Mouse (Mus musculus): ENCODE measurements around the gene Slc25a25. TPM values are rescaled to one million over a fixed set of nuclear protein-coding genes. Genes with fewer than 3 reads are reported as not detected.

The Slc25a25 gene
- polyA plus RNA-seq, 1 experiment = 11.4 TPM

- Histone ChIP-seq H3K4me1 (ENCODE audit: control insufficient read depth, insufficient read depth, insufficient read length) (no peaks in the 10 kb centered on the region; the same call in 1 of the 2 replicates), H3K4me3 (ENCODE audit: extremely low read depth, insufficient read depth, insufficient read length) (no peak overlapping the region), H3K27ac (ENCODE audit: insufficient read depth, low read length) (no peak overlapping the region), H3K27me3 (ENCODE audit: control insufficient read depth, insufficient read depth, low read length) (no peaks in the 10 kb centered on the region), H3K36me3 (ENCODE audit: control insufficient read depth, insufficient read depth, low read length) (peaks cover 54% of the 10 kb centered on the region)
- 95% methylated on average over 12 of the region's 12 CpGs for WGBS
- no peak for DNase-seq (ENCODE audit: low read depth in 1 of 2, low spot score in 2 of 2)
- TF ChIP-seq POLR2A (IDR thresholded peaks at IDR 0.05; ENCODE audit: low read depth, low read length) (no peak), CTCF (IDR thresholded peaks at IDR 0.05; ENCODE audit: extremely low read depth, insufficient read depth, insufficient read length, insufficient replicate concordance) (no peak)
Measured at GRCm38 (mm10) chr2:32418430-32419151, 32.7 kb downstream of the Slc25a25 start.

GRCm38 (mm10) chr2:32417486-32417885 lies 33.8 kb downstream of the Slc25a25 start:
- no peaks in the 10 kb centered on the region for H3K27me3 ChIP-seq (ENCODE audit: control insufficient read depth, insufficient read depth, low read length)
- H3K27ac ChIP-seq (ENCODE audit: insufficient read depth, low read length) = no peak overlapping the region
- WGBS = 92% methylated on average over 8 of the region's 8 CpGs
- no peak for DNase-seq (ENCODE audit: low read depth in 1 of 2, low spot score in 2 of 2)
- TF ChIP-seq CTCF (IDR thresholded peaks at IDR 0.05; ENCODE audit: extremely low read depth, insufficient read depth, insufficient read length, insufficient replicate concordance) = no peak
- TF ChIP-seq POLR2A (IDR thresholded peaks at IDR 0.05; ENCODE audit: low read depth, low read length) = no peak
- no peak overlapping the region for H3K4me3 ChIP-seq (ENCODE audit: extremely low read depth, insufficient read depth, insufficient read length)
- no peaks in the 10 kb centered on the region for H3K4me1 ChIP-seq (ENCODE audit: control insufficient read depth, insufficient read depth, insufficient read length)
- H3K36me3 ChIP-seq (ENCODE audit: control insufficient read depth, insufficient read depth, low read length) = peaks cover 54% of the 10 kb centered on the region

- peaks cover 54% of the 10 kb centered on the region for H3K36me3 ChIP-seq (ENCODE audit: control insufficient read depth, insufficient read depth, low read length)
- H3K4me3 ChIP-seq (ENCODE audit: extremely low read depth, insufficient read depth, insufficient read length) = no peak overlapping the region
- no peak overlapping the region for H3K27ac ChIP-seq (ENCODE audit: insufficient read depth, low read length)
- no peaks in the 10 kb centered on the region for H3K27me3 ChIP-seq (ENCODE audit: control insufficient read depth, insufficient read depth, low read length)
- H3K4me1 ChIP-seq (ENCODE audit: control insufficient read depth, insufficient read depth, insufficient read length) = no peaks in the 10 kb centered on the region
- WGBS = 91% methylated on average over 2 of the region's 2 CpGs
- DNase-seq (ENCODE audit: low read depth in 1 of 2, low spot score in 2 of 2) = no peak
- TF ChIP-seq POLR2A (IDR thresholded peaks at IDR 0.05; ENCODE audit: low read depth, low read length) (no peak), CTCF (IDR thresholded peaks at IDR 0.05; ENCODE audit: extremely low read depth, insufficient read depth, insufficient read length, insufficient replicate concordance) (no peak)
Measured at GRCm38 (mm10) chr2:32416556-32416955, 34.7 kb downstream of the Slc25a25 start.

GRCm38 (mm10) chr2:32415801-32416200 lies 35.4 kb downstream of the Slc25a25 start:
- no peak overlapping the region for H3K4me3 ChIP-seq (ENCODE audit: extremely low read depth, insufficient read depth, insufficient read length)
- H3K36me3 ChIP-seq (ENCODE audit: control insufficient read depth, insufficient read depth, low read length) = peaks cover 54% of the 10 kb centered on the region
- H3K27me3 ChIP-seq (ENCODE audit: control insufficient read depth, insufficient read depth, low read length) = no peaks in the 10 kb centered on the region
- WGBS = 95% methylated on average over 12 of the region's 12 CpGs
- no peak for DNase-seq (ENCODE audit: low read depth in 1 of 2, low spot score in 2 of 2)
- TF ChIP-seq POLR2A (IDR thresholded peaks at IDR 0.05; ENCODE audit: low read depth, low read length) = no peak
- no peak for TF ChIP-seq CTCF (IDR thresholded peaks at IDR 0.05; ENCODE audit: extremely low read depth, insufficient read depth, insufficient read length, insufficient replicate concordance)
- no peaks in the 10 kb centered on the region for H3K4me1 ChIP-seq (ENCODE audit: control insufficient read depth, insufficient read depth, insufficient read length)
- no peak overlapping the region for H3K27ac ChIP-seq (ENCODE audit: insufficient read depth, low read length)

- Histone ChIP-seq H3K27ac (ENCODE audit: insufficient read depth, low read length) (no peak overlapping the region), H3K4me1 (ENCODE audit: control insufficient read depth, insufficient read depth, insufficient read length) (no peaks in the 10 kb centered on the region), H3K4me3 (ENCODE audit: extremely low read depth, insufficient read depth, insufficient read length) (no peak overlapping the region), H3K27me3 (ENCODE audit: control insufficient read depth, insufficient read depth, low read length) (no peaks in the 10 kb centered on the region), H3K36me3 (ENCODE audit: control insufficient read depth, insufficient read depth, low read length) (peaks cover 40% of the 10 kb centered on the region)
- no peak for DNase-seq (ENCODE audit: low read depth in 1 of 2, low spot score in 2 of 2)
- 74% methylated on average over 5 of the region's 5 CpGs for WGBS
- TF ChIP-seq POLR2A (IDR thresholded peaks at IDR 0.05; ENCODE audit: low read depth, low read length) = no peak
- TF ChIP-seq CTCF (IDR thresholded peaks at IDR 0.05; ENCODE audit: extremely low read depth, insufficient read depth, insufficient read length, insufficient replicate concordance) = no peak
Measured at GRCm38 (mm10) chr2:32413936-32414335, 37.3 kb downstream of the Slc25a25 start.

- no peaks in the 10 kb centered on the region for H3K27me3 ChIP-seq (ENCODE audit: control insufficient read depth, insufficient read depth, low read length)
- H3K27ac ChIP-seq (ENCODE audit: insufficient read depth, low read length) = no peak overlapping the region
- no peaks in the 10 kb centered on the region for H3K4me1 ChIP-seq (ENCODE audit: control insufficient read depth, insufficient read depth, insufficient read length)
- 85% methylated on average over 6 of the region's 6 CpGs for WGBS
- no peak for DNase-seq (ENCODE audit: low read depth in 1 of 2, low spot score in 2 of 2)
- peaks cover 31% of the 10 kb centered on the region for H3K36me3 ChIP-seq (ENCODE audit: control insufficient read depth, insufficient read depth, low read length)
- H3K4me3 ChIP-seq (ENCODE audit: extremely low read depth, insufficient read depth, insufficient read length) = no peak overlapping the region
- TF ChIP-seq CTCF (IDR thresholded peaks at IDR 0.05; ENCODE audit: extremely low read depth, insufficient read depth, insufficient read length, insufficient replicate concordance) (no peak), POLR2A (IDR thresholded peaks at IDR 0.05; ENCODE audit: low read depth, low read length) (no peak)
Measured at GRCm38 (mm10) chr2:32412742-32413531, 38.3 kb downstream of the Slc25a25 start.

All from spleen, adult 2 months (tissue).